In the genomic region with DNA sequence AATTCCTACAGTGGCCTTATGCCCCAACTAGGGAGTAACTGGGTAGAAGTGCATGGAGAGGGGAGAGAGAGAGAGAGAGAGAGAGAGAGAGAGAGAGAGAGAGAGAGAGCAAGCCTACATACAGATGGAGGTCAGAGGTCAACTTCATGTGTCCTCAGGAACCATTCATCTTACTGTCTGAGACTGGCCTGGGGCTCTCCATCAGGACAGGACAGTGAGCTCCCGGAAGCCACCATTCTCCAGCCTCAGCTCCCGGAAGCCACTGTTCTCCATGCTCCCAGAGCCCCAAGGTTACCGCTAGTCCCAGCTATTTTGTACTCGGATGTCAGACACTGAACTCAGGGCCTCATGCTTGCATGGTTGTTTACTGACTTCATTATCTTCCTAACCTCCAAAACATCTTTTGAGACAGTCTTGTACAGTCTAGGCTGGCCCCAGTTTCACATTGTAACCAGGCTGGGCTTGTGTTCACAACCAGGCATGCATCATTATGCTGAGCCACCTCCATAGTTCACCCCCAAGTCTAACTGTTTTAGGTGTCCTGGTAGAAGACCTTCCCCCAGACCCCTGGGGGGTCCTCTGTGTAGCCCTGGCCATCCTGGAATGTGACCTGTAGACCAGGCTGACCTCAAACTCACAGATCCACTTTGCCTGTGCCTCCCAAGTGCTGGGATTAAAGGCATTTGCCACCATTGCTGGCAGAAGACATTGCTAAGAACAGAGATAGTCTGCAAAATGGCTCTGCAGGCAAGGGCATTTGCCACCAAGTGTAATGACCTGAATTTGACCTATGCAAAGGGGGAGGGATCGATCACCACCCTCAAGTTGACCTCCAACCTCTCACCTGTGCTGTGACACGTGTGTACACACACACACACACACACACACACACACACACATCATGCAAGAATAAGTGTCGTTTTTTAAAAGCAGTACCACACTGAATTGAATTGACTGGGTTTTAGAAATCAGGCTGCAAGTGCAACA, we compare ENCODE assay signal across 15 mouse cellular contexts. TPM values are rescaled to one million over a fixed set of nuclear protein-coding genes. Genes with fewer than 3 reads are reported as not detected.
DNase-seq lines count a peak whose midpoint lies in the region; ATAC-seq and TF ChIP-seq lines count a peak whose summit lies in the region.
"Had no signal": no experiment of that assay in that cellular context is flagged by ENCODE, and none has a peak within 500 bp of the region (broad histone marks: within the 10 kb centered on the region; RNA-seq: fewer than 3 reads in every experiment).

No protein-coding gene starts in this region.

- DNase-seq in hindbrain, embryonic 11.5 days (ENCODE audit: low spot score): no peak
- DNase-seq in ZHBTc4 (ENCODE audit: low read depth, low spot score): peak; percentile 46
- no peak for DNase-seq in liver, embryonic 11.5 days (ENCODE audit: low spot score)
- no peak for DNase-seq in cerebellum, postnatal 14 days
- DNase-seq in layer of hippocampus, postnatal 14 days (ENCODE audit: low spot score in 2 of 2): no peak
- DNase-seq: adrenal gland, postnatal 14 days; cerebellum, adult 2 months; gastrocnemius, postnatal 36 days; layer of hippocampus, adult 9-11 months; spleen, adult 18-20 months had no signal

- H3K36me3 ChIP-seq in hindbrain, embryonic 15.5 days: no peaks in the 10 kb centered on the region
- no peaks in the 10 kb centered on the region for H3K36me3 ChIP-seq in hindbrain, embryonic 11.5 days (ENCODE audit: control insufficient read depth, insufficient read depth, low read length)
- H3K36me3 ChIP-seq in ES-Bruce4 (ENCODE audit: control insufficient read depth, insufficient read depth, low read length, poor library complexity, severe bottlenecking): peaks cover 10% of the 10 kb centered on the region
- no peaks in the 10 kb centered on the region for H3K36me3 ChIP-seq in liver, embryonic 11.5 days (ENCODE audit: control insufficient read depth, insufficient read depth, low read length)

- no peaks in the 10 kb centered on the region for H3K9me3 ChIP-seq in hindbrain, embryonic 15.5 days
- H3K9me3 ChIP-seq in hindbrain, embryonic 11.5 days (ENCODE audit: control insufficient read depth, low read length): no peaks in the 10 kb centered on the region
- H3K9me3 ChIP-seq in ES-Bruce4 (replicated peaks; ENCODE audit: control insufficient read depth, insufficient read depth, low read length, poor library complexity, severe bottlenecking): no peaks in the 10 kb centered on the region
- H3K9me3 ChIP-seq in liver, embryonic 11.5 days (ENCODE audit: control insufficient read depth, low read length): no peaks in the 10 kb centered on the region
- H3K9me3 ChIP-seq: forebrain, embryonic 10.5 days had no signal

- H3K27ac ChIP-seq in hindbrain, embryonic 15.5 days (replicated peaks): no peak overlapping the region
- H3K27ac ChIP-seq in hindbrain, embryonic 11.5 days (ENCODE audit: low read depth, low read length): no peak overlapping the region
- H3K27ac ChIP-seq in ES-Bruce4 (ENCODE audit: insufficient read depth, low read length): peak overlapping the region; percentile 68
- 0 out of 2 replicates have a peak overlapping the region, but pooled peaks have one; percentile 7 for H3K27ac ChIP-seq in liver, embryonic 11.5 days (ENCODE audit: low read depth, low read length)
- H3K27ac ChIP-seq: forebrain, embryonic 10.5 days; macrophage had no signal

- TF ChIP-seq POLR2A in ES-Bruce4 (IDR thresholded peaks at IDR 0.05; ENCODE audit: insufficient read depth, low read length): no peak

- H3K9ac ChIP-seq in hindbrain, embryonic 15.5 days: no peak overlapping the region
- no peak overlapping the region for H3K9ac ChIP-seq in hindbrain, embryonic 11.5 days (ENCODE audit: low read depth, low read length)
- H3K9ac ChIP-seq in ES-Bruce4 (ENCODE audit: low read depth, poor library complexity, severe bottlenecking): no peak overlapping the region
- no peak overlapping the region for H3K9ac ChIP-seq in liver, embryonic 11.5 days (ENCODE audit: low read depth, low read length)

- H3K4me1 ChIP-seq in hindbrain, embryonic 15.5 days (replicated peaks): peaks cover 22% of the 10 kb centered on the region
- 0 out of 2 replicates have a peak, but pooled peaks cover 3% of the 10 kb centered on the region for H3K4me1 ChIP-seq in hindbrain, embryonic 11.5 days (replicated peaks; ENCODE audit: control insufficient read depth, insufficient read depth, low read length)
- peaks cover 9% of the 10 kb centered on the region for H3K4me1 ChIP-seq in ES-Bruce4 (ENCODE audit: control insufficient read depth, insufficient read depth, low read length)
- peaks cover 41% of the 10 kb centered on the region for H3K4me1 ChIP-seq in liver, embryonic 11.5 days (replicated peaks; ENCODE audit: control insufficient read depth, insufficient read depth, low read length)

- TF ChIP-seq EP300 in ES-Bruce4 (IDR thresholded peaks at IDR 0.05; ENCODE audit: insufficient read depth, low read depth, low read length): peak; percentile 88

- no peaks in the 10 kb centered on the region for H3K27me3 ChIP-seq in hindbrain, embryonic 15.5 days
- H3K27me3 ChIP-seq in hindbrain, embryonic 11.5 days (ENCODE audit: control insufficient read depth, insufficient read depth, low read length): no peaks in the 10 kb centered on the region
- H3K27me3 ChIP-seq in ES-Bruce4 (ENCODE audit: control insufficient read depth, insufficient read depth, low read length, poor library complexity, severe bottlenecking): no peaks in the 10 kb centered on the region
- H3K27me3 ChIP-seq in liver, embryonic 11.5 days (replicated peaks; ENCODE audit: control insufficient read depth, insufficient read depth, low read length): no peaks in the 10 kb centered on the region

- no peak overlapping the region for H3K4me3 ChIP-seq in hindbrain, embryonic 15.5 days
- no peak overlapping the region for H3K4me3 ChIP-seq in hindbrain, embryonic 11.5 days (ENCODE audit: low read depth, low read length)
- peak overlapping the region; percentile 49 for H3K4me3 ChIP-seq in ES-Bruce4 (ENCODE audit: low read depth, low read length)
- no peak overlapping the region for H3K4me3 ChIP-seq in liver, embryonic 11.5 days (ENCODE audit: low read depth, low read length)
- H3K4me3 ChIP-seq: forebrain, embryonic 10.5 days had no signal

- H3K4me2 ChIP-seq in hindbrain, embryonic 15.5 days: 0 out of 2 replicates have a peak overlapping the region, but pooled peaks have one; percentile 9
- H3K4me2 ChIP-seq in hindbrain, embryonic 11.5 days (replicated peaks; ENCODE audit: low read depth, low read length): no peak overlapping the region
- H3K4me2 ChIP-seq in liver, embryonic 11.5 days: peak overlapping the region; percentile 23

- ATAC-seq in hindbrain, embryonic 15.5 days (ENCODE audit: low FRiP score, low read depth): no peak
- ATAC-seq in hindbrain, embryonic 11.5 days (ENCODE audit: low FRiP score): no peak
- ATAC-seq in liver, embryonic 11.5 days (replicated peaks; ENCODE audit: low FRiP score): no peak

- 57% methylated on average over 7 of the region's 7 CpGs for WGBS in hindbrain, embryonic 15.5 days
- WGBS in hindbrain, embryonic 11.5 days: 61% methylated on average over 7 of the region's 7 CpGs
- WGBS in liver, embryonic 11.5 days: 66% methylated on average over 7 of the region's 7 CpGs

- no peak for TF ChIP-seq CTCF in ES-Bruce4 (IDR thresholded peaks at IDR 0.05; ENCODE audit: low read depth, low read length)

RNA-seq across cellular contexts. Expression of gene Dock6, which starts 2.5 kb away (rescaled TPM):
- polyA plus RNA-seq in hindbrain, embryonic 15.5 days (2015; fragmentation: Nextera tagmentation; extraction: Ambion mirVana): 16.4 and 21.2 TPM in 2 replicates
- polyA plus RNA-seq in hindbrain, embryonic 11.5 days (2014; fragmentation: Nextera tagmentation; extraction: Ambion mirVana): 16.3 and 21.4 TPM in 2 replicates
- polyA plus RNA-seq in ES-Bruce4 (2011; ENCODE audit: insufficient read depth, insufficient read length, low read depth, missing spikeins): 74.9 and 80.8 TPM in 2 replicates
- polyA plus RNA-seq in liver, embryonic 11.5 days (2014; fragmentation: Nextera tagmentation; extraction: Ambion mirVana): 14.9 and 21.6 TPM in 2 replicates
- 10 to 100 TPM; 24.5 to 24.7 TPM for total RNA-seq in layer of hippocampus, postnatal 14 days (2021)

RNA-seq across cellular contexts. Expression of gene Angptl8, which starts 14.7 kb away (rescaled TPM):
- 0.88 TPM in 2 replicates for polyA plus RNA-seq in hindbrain, embryonic 15.5 days (2015; fragmentation: Nextera tagmentation; extraction: Ambion mirVana)
- 0.74 TPM in 1 of 2 replicates, not detected in the other for polyA plus RNA-seq in hindbrain, embryonic 11.5 days (2014; fragmentation: Nextera tagmentation; extraction: Ambion mirVana)
- polyA plus RNA-seq in ES-Bruce4 (2011; ENCODE audit: insufficient read depth, insufficient read length, low read depth, missing spikeins): not detected in 2 replicates
- 16.1 and 17.4 TPM in 2 replicates for polyA plus RNA-seq in liver, embryonic 11.5 days (2014; fragmentation: Nextera tagmentation; extraction: Ambion mirVana)
- total RNA-seq in layer of hippocampus, postnatal 14 days (2021): not detected
- total RNA-seq: gastrocnemius, postnatal 36 days; neutrophil, adult 5-6 weeks had no signal
- polyA plus RNA-seq: cerebellum, adult 2 months; macrophage had no signal

RNA-seq across cellular contexts. Expression of gene Kank2, which starts 51.4 kb away (rescaled TPM):
- 5.2 and 5.8 TPM in 2 replicates for polyA plus RNA-seq in hindbrain, embryonic 15.5 days (2015; fragmentation: Nextera tagmentation; extraction: Ambion mirVana)
- polyA plus RNA-seq in hindbrain, embryonic 11.5 days (2014; fragmentation: Nextera tagmentation; extraction: Ambion mirVana): 4.1 and 4.7 TPM in 2 replicates
- 62.3 and 63.5 TPM in 2 replicates for polyA plus RNA-seq in ES-Bruce4 (2011; ENCODE audit: insufficient read depth, insufficient read length, low read depth, missing spikeins)
- 4.7 and 6.7 TPM in 2 replicates for polyA plus RNA-seq in liver, embryonic 11.5 days (2014; fragmentation: Nextera tagmentation; extraction: Ambion mirVana)
- 1 to 10 TPM; 7.1 to 7.8 TPM for total RNA-seq in layer of hippocampus, postnatal 14 days (2021)

Comparison
In these comparisons a context has a peak if more than half of its experiments do, and no peak if none do; other contexts are left out.
1. H3K27ac ChIP-seq: peak in ES-Bruce4 (single experiment) and liver, embryonic 11.5 days (single experiment); none in hindbrain, embryonic 15.5 days (single experiment) and hindbrain, embryonic 11.5 days (single experiment).